Mouse (Mus musculus) splenic B cell, adult 2 months (primary cell): ENCODE results near the gene Olfr54.

Experiments
- DNase-seq: peaks from one replicate; pipeline ENCODE4 v3.0.0-alpha.2; 2011; ENCODE audit warnings: low read depth, low spot score
- H3K27me3 ChIP-seq: 2 replicates; pipeline ENCODE4 v1.6.1; 2012; ENCODE audit warnings: mild to moderate bottlenecking, low read length, moderate library complexity, mixed read lengths; ENCODE audit not compliant: control insufficient read depth, poor library complexity, insufficient read depth, severe bottlenecking
- H3K36me3 ChIP-seq: 2 replicates; pipeline ENCODE4 v1.6.1; 2012; ENCODE audit warnings: mild to moderate bottlenecking, low read length, moderate library complexity, mixed read lengths; ENCODE audit not compliant: control insufficient read depth, poor library complexity, insufficient read depth, severe bottlenecking

Olfr54 gene

GRCm38 (mm10) chr11:51051678-51052077 lies 37.6 kb downstream of the Olfr54 start:
- no peak for DNase-seq
- no peaks in the 10 kb centered on the region for H3K36me3 ChIP-seq
- H3K27me3 ChIP-seq, result no peaks in the 10 kb centered on the region

GRCm38 (mm10) chr11:51053230-51053629 lies 39.2 kb downstream of the Olfr54 start:
- DNase-seq, result no peak
- H3K36me3 ChIP-seq, result no peaks in the 10 kb centered on the region

GRCm38 (mm10) chr11:51059151-51059571 lies 45.1 kb downstream of the Olfr54 start, which contains the start of gene Zfp354a:
Zfp354a (plus strand) TSS chr11:51059257.
- DNase-seq, result no peak
- no peaks in the 10 kb centered on the region for H3K27me3 ChIP-seq
- no peaks in the 10 kb centered on the region for H3K36me3 ChIP-seq

More at GRCm38 (mm10) chr11:51053230-51053629, 39.2 kb downstream of the Olfr54 start:
- no peaks in the 10 kb centered on the region for H3K27me3 ChIP-seq

- DNase-seq, result no peak
- no peaks in the 10 kb centered on the region for H3K36me3 ChIP-seq
- no peaks in the 10 kb centered on the region for H3K27me3 ChIP-seq
These were observed 45.6 kb downstream of the Olfr54 start for GRCm38 (mm10) chr11:51059640-51060039.

GRCm38 (mm10) chr11:51060981-51061380 lies 46.9 kb downstream of the Olfr54 start:
- Histone ChIP-seq H3K36me3 (no peaks in the 10 kb centered on the region), H3K27me3 (no peaks in the 10 kb centered on the region)
- no peak for DNase-seq

- DNase-seq, result no peak
- H3K27me3 ChIP-seq, result no peaks in the 10 kb centered on the region
These were observed 49.2 kb downstream of the Olfr54 start for GRCm38 (mm10) chr11:51063276-51063675.

GRCm38 (mm10) chr11:51063841-51064240 lies 49.8 kb downstream of the Olfr54 start:
- DNase-seq, result no peak
- no peaks in the 10 kb centered on the region for H3K27me3 ChIP-seq
- H3K36me3 ChIP-seq, result no peaks in the 10 kb centered on the region

More at GRCm38 (mm10) chr11:51063276-51063675, 49.2 kb downstream of the Olfr54 start:
- no peaks in the 10 kb centered on the region for H3K36me3 ChIP-seq
